Mouse (Mus musculus): ENCODE data around the gene Fam184b. TPM values are rescaled to one million over a fixed set of nuclear protein-coding genes. Genes with fewer than 3 reads are reported as not detected.

Fam184b gene
- polyA plus RNA-seq, 1 experiment from 2014 or later, result 2.8 TPM

DNA sequence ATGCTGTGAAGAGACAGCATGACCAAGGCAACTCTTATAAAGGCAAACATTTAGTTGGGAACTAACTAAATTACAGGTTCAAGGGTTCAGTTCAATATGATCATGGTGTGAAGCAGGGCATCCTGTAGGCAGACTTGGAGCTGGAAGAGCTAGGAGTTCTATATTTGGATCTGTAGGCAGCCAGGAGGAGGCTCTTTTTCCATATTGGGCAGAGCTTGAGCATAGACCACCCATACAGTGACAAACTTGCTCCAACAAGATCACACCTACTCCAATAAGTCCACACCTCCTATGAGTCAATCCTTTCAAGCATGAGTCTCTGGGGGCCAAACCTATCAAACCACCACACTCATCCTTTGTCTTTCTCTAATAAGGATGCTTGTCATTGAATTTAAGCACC is 9.9 kb downstream of the Fam184b start:
- Histone ChIP-seq H3K36me3 (ENCODE audit: control insufficient read depth, insufficient read depth, low read length) (no peaks in the 10 kb centered on the region), H3K27ac (ENCODE audit: low read length) (no peak overlapping the region), H3K4me3 (replicated peaks; ENCODE audit: low read length) (no peak overlapping the region), H3K4me2 (ENCODE audit: low read depth, low read length) (no peak overlapping the region), H3K4me1 (ENCODE audit: control insufficient read depth, insufficient read depth, low read length) (no peaks in the 10 kb centered on the region), H3K9me3 (replicated peaks; ENCODE audit: control insufficient read depth, low read length) (peaks cover 6% of the 10 kb centered on the region; the same call in 1 of the 2 replicates), H3K9ac (ENCODE audit: low read length) (no peak overlapping the region), H3K27me3 (ENCODE audit: control insufficient read depth, insufficient read depth, low read length) (no peaks in the 10 kb centered on the region)
- ATAC-seq (ENCODE audit: insufficient read depth, low FRiP score), result no peak

DNA sequence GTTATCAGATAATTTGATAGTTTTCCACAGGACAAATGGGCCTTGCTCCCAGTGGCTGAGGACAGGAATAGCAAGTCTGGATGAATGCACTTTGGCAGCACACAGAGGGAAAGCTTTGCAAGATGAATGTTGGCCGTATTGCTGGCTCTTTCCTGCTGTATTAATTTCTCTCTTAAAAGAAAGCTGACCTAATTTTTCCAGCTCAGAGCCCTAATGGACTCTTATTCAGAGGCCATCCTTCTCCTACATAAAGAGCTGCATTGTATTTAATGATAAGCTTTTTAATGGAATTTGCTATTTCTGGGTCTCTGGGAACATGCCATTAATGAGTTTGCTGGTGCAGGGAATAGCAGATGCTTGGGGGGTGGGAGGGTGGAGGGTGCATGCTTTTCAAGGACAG is 11.6 kb downstream of the Fam184b start:
- Histone ChIP-seq H3K9me3 (replicated peaks; ENCODE audit: control insufficient read depth, low read length) (peaks cover 9% of the 10 kb centered on the region; the same call in 1 of the 2 replicates), H3K9ac (ENCODE audit: low read length) (no peak overlapping the region), H3K4me2 (ENCODE audit: low read depth, low read length) (no peak overlapping the region), H3K27me3 (ENCODE audit: control insufficient read depth, insufficient read depth, low read length) (no peaks in the 10 kb centered on the region), H3K4me3 (replicated peaks; ENCODE audit: low read length) (no peak overlapping the region), H3K36me3 (ENCODE audit: control insufficient read depth, insufficient read depth, low read length) (no peaks in the 10 kb centered on the region), H3K4me1 (ENCODE audit: control insufficient read depth, insufficient read depth, low read length) (no peaks in the 10 kb centered on the region), H3K27ac (ENCODE audit: low read length) (no peak overlapping the region)
- peak; percentile 40; the same call in 1 of the 2 replicates for ATAC-seq (ENCODE audit: insufficient read depth, low FRiP score)
- WGBS, result 56% methylated on average over 1 of the region's 1 CpGs

- no peaks in the 10 kb centered on the region for H3K4me1 ChIP-seq (ENCODE audit: control insufficient read depth, insufficient read depth, low read length)
- no peak overlapping the region for H3K9ac ChIP-seq (ENCODE audit: low read length)
- ATAC-seq (ENCODE audit: insufficient read depth, low FRiP score), result no peak
- H3K36me3 ChIP-seq (ENCODE audit: control insufficient read depth, insufficient read depth, low read length), result no peaks in the 10 kb centered on the region
- H3K9me3 ChIP-seq (replicated peaks; ENCODE audit: control insufficient read depth, low read length), result peaks cover 9% of the 10 kb centered on the region; the same call in 1 of the 2 replicates
- no peak overlapping the region for H3K4me3 ChIP-seq (replicated peaks; ENCODE audit: low read length)
- no peak overlapping the region for H3K4me2 ChIP-seq (ENCODE audit: low read depth, low read length)
- H3K27me3 ChIP-seq (ENCODE audit: control insufficient read depth, insufficient read depth, low read length), result no peaks in the 10 kb centered on the region
- WGBS, result 58% methylated on average over 3 of the region's 3 CpGs
- no peak overlapping the region for H3K27ac ChIP-seq (ENCODE audit: low read length)
Observed at GRCm38 (mm10) chr5:45621511-45621910, 17.9 kb downstream of the Fam184b start.

- H3K9me3 ChIP-seq (replicated peaks; ENCODE audit: control insufficient read depth, low read length), result no peaks in the 10 kb centered on the region
Observed at GRCm38 (mm10) chr5:45599056-45599455, 40.4 kb downstream of the Fam184b start.

DNA sequence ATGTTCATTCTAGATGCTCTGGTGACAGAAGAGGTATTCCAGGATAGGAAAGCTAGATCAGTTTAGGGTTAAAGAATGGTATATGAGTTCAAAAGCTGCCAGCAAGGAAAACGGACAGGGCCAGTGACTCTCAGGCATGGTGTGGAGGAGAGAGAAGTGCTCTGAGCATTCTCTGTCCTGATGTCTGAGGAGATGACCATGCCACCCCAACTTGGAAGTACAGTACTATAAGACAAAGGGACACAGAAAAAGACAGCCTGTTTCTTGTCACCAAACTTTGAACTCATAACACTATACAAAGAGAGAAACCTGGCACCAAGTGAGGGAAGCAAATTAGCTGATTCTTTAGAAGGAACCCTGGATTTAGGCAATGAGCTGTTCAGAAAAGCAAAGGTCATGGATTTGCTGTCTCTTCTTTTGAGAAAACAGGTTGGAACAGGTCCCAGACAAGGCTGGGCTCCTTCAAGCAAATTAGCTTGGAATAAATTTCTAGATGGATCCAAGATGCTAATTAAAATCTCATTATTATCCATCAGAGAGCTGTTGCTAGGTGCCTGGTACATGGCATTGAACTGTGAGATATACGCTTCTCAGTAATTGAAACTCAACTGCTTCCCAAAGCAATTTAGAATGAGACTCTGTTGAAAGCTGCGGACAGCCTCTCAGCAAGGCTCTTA is 43.9 kb downstream of the Fam184b start:
- no peak overlapping the region for H3K4me3 ChIP-seq (replicated peaks; ENCODE audit: low read length)
- no peak overlapping the region for H3K27ac ChIP-seq (ENCODE audit: low read length)
- H3K4me1 ChIP-seq (ENCODE audit: control insufficient read depth, insufficient read depth, low read length), result no peaks in the 10 kb centered on the region
- no peak overlapping the region for H3K9ac ChIP-seq (ENCODE audit: low read length)
- ATAC-seq (ENCODE audit: insufficient read depth, low FRiP score), result no peak
- H3K36me3 ChIP-seq (ENCODE audit: control insufficient read depth, insufficient read depth, low read length), result no peaks in the 10 kb centered on the region
- no peaks in the 10 kb centered on the region for H3K9me3 ChIP-seq (replicated peaks; ENCODE audit: control insufficient read depth, low read length)
- H3K27me3 ChIP-seq (ENCODE audit: control insufficient read depth, insufficient read depth, low read length), result no peaks in the 10 kb centered on the region
- H3K4me2 ChIP-seq (ENCODE audit: low read depth, low read length), result no peak overlapping the region
- 71% methylated on average over 3 of the region's 3 CpGs for WGBS

More at GRCm38 (mm10) chr5:45599056-45599455, 40.4 kb downstream of the Fam184b start:
- ATAC-seq (ENCODE audit: insufficient read depth, low FRiP score), result no peak
- Histone ChIP-seq H3K27me3 (ENCODE audit: control insufficient read depth, insufficient read depth, low read length) (no peaks in the 10 kb centered on the region), H3K4me1 (ENCODE audit: control insufficient read depth, insufficient read depth, low read length) (no peaks in the 10 kb centered on the region), H3K27ac (ENCODE audit: low read length) (no peak overlapping the region), H3K4me3 (replicated peaks; ENCODE audit: low read length) (no peak overlapping the region), H3K36me3 (ENCODE audit: control insufficient read depth, insufficient read depth, low read length) (no peaks in the 10 kb centered on the region), H3K9ac (ENCODE audit: low read length) (no peak overlapping the region), H3K4me2 (ENCODE audit: low read depth, low read length) (no peak overlapping the region)
- WGBS, result 78% methylated on average over 4 of the region's 4 CpGs

GRCm38 (mm10) chr5:45593276-45593675 is 46.1 kb downstream of the Fam184b start:
- Histone ChIP-seq H3K27ac (ENCODE audit: low read length) (no peak overlapping the region), H3K4me3 (replicated peaks; ENCODE audit: low read length) (no peak overlapping the region), H3K36me3 (ENCODE audit: control insufficient read depth, insufficient read depth, low read length) (no peaks in the 10 kb centered on the region), H3K9me3 (replicated peaks; ENCODE audit: control insufficient read depth, low read length) (no peaks in the 10 kb centered on the region), H3K9ac (ENCODE audit: low read length) (no peak overlapping the region), H3K27me3 (ENCODE audit: control insufficient read depth, insufficient read depth, low read length) (no peaks in the 10 kb centered on the region), H3K4me1 (ENCODE audit: control insufficient read depth, insufficient read depth, low read length) (no peaks in the 10 kb centered on the region), H3K4me2 (ENCODE audit: low read depth, low read length) (no peak overlapping the region)
- ATAC-seq (ENCODE audit: insufficient read depth, low FRiP score), result no peak
- 83% methylated on average over 6 of the region's 6 CpGs for WGBS

- H3K9ac ChIP-seq (ENCODE audit: low read length), result no peak overlapping the region
- ATAC-seq (ENCODE audit: insufficient read depth, low FRiP score), result no peak
- H3K27me3 ChIP-seq (ENCODE audit: control insufficient read depth, insufficient read depth, low read length), result no peaks in the 10 kb centered on the region
- H3K4me3 ChIP-seq (replicated peaks; ENCODE audit: low read length), result no peak overlapping the region
- no peak overlapping the region for H3K4me2 ChIP-seq (ENCODE audit: low read depth, low read length)
- no peaks in the 10 kb centered on the region for H3K4me1 ChIP-seq (ENCODE audit: control insufficient read depth, insufficient read depth, low read length)
- 81% methylated on average over 4 of the region's 4 CpGs for WGBS
- H3K9me3 ChIP-seq (replicated peaks; ENCODE audit: control insufficient read depth, low read length), result no peaks in the 10 kb centered on the region; the same call in 1 of the 2 replicates
- no peak overlapping the region for H3K27ac ChIP-seq (ENCODE audit: low read length)
- no peaks in the 10 kb centered on the region for H3K36me3 ChIP-seq (ENCODE audit: control insufficient read depth, insufficient read depth, low read length)
Observed at GRCm38 (mm10) chr5:45590094-45590493, 49.3 kb downstream of the Fam184b start.

DNA sequence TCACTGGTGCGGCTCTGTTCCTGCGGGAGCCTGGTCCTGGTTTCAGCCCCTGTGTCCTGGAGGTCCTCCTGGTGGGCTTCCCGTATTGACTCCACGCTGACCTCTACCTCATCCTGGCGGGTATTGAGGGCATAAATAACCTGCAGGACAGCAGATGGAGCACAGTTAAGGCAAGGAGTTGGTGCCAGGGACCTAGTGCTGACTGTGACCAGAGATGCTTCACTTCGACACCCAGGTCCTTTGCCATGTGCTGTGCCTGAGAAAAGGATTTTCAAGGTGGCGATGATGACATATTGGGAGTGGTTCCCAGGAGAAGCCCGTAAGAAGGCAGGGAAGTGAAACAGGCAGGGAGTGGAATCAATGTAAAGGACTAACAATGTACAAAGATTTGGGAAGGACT is 54.8 kb downstream of the Fam184b start:
- Histone ChIP-seq H3K36me3 (ENCODE audit: control insufficient read depth, insufficient read depth, low read length) (no peaks in the 10 kb centered on the region), H3K9me3 (replicated peaks; ENCODE audit: control insufficient read depth, low read length) (no peaks in the 10 kb centered on the region; the same call in 1 of the 2 replicates), H3K27ac (ENCODE audit: low read length) (no peak overlapping the region), H3K9ac (ENCODE audit: low read length) (no peak overlapping the region), H3K4me1 (ENCODE audit: control insufficient read depth, insufficient read depth, low read length) (no peaks in the 10 kb centered on the region), H3K4me3 (replicated peaks; ENCODE audit: low read length) (no peak overlapping the region), H3K27me3 (ENCODE audit: control insufficient read depth, insufficient read depth, low read length) (no peaks in the 10 kb centered on the region), H3K4me2 (ENCODE audit: low read depth, low read length) (no peak overlapping the region)
- no peak for ATAC-seq (ENCODE audit: insufficient read depth, low FRiP score)
- WGBS, result 84% methylated on average over 8 of the region's 8 CpGs

GRCm38 (mm10) chr5:45580279-45580678 is 59.1 kb downstream of the Fam184b start:
- Histone ChIP-seq H3K4me2 (ENCODE audit: low read depth, low read length) (no peak overlapping the region), H3K36me3 (ENCODE audit: control insufficient read depth, insufficient read depth, low read length) (no peaks in the 10 kb centered on the region), H3K27ac (ENCODE audit: low read length) (no peak overlapping the region), H3K27me3 (ENCODE audit: control insufficient read depth, insufficient read depth, low read length) (no peaks in the 10 kb centered on the region), H3K9me3 (replicated peaks; ENCODE audit: control insufficient read depth, low read length) (no peaks in the 10 kb centered on the region), H3K9ac (ENCODE audit: low read length) (no peak overlapping the region), H3K4me1 (ENCODE audit: control insufficient read depth, insufficient read depth, low read length) (no peaks in the 10 kb centered on the region), H3K4me3 (replicated peaks; ENCODE audit: low read length) (no peak overlapping the region)
- 70% methylated on average over 10 of the region's 10 CpGs for WGBS
- no peak for ATAC-seq (ENCODE audit: insufficient read depth, low FRiP score)

Measured in stomach, embryonic 16.5 days (tissue).